Mouse (Mus musculus): ENCODE results near the gene Myod1. TPM values are rescaled to one million over a fixed set of nuclear protein-coding genes. Genes with fewer than 3 reads are reported as not detected.

Gene Myod1
- polyA plus RNA-seq, 1 experiment from 2014 or later, result 0.81 TPM

DNA sequence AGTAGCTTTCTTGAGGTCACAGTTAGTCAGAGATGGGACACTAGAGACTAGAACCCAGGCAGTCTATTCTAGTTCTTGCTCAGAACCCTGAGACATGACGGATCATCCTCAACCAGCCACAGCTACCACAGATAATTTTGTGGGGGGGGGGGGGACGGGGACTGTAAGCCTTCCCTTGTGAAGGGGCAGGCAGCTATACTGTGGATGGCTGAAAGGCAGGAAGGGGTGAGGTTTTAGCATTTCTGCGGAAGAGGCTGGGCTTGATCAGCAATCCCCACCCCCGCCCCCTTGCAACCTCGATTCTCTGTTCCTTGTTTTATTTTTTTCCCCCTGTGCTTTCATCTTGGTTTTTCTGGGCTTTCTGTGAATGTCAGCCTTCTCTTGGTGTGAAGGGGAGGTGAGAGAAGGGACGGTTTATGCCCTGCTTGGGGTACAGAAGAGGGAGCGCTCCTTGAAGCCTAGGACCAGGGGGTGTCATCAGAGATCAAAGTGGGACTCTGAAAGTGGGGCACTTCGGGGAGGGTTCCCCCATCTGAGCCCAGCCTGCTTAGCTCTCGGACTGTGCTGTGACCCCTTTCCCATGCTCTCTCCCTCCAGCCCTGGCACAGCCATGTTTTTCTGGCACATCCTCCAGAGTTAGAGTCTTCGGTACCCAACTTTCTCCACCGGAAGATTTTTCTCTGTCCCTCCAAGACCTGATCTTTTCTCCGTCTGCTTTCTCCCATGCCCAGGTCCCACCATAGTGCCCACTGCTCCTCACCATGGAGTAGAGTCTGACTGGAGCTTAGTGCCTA, 17.6 kb downstream of the Myod1 start:
- no peak overlapping the region for H3K27ac ChIP-seq
- H3K27me3 ChIP-seq (replicated peaks), result peaks cover 52% of the 10 kb centered on the region
- H3K4me2 ChIP-seq, result no peak overlapping the region
- no peaks in the 10 kb centered on the region for H3K36me3 ChIP-seq
- peaks cover 23% of the 10 kb centered on the region; the same call in 1 of the 2 replicates for H3K4me1 ChIP-seq
- H3K9ac ChIP-seq, result no peak overlapping the region
- H3K4me3 ChIP-seq (replicated peaks), result no peak overlapping the region
- WGBS, result 25% methylated on average over 12 of the region's 12 CpGs
- H3K9me3 ChIP-seq, result no peaks in the 10 kb centered on the region
- ATAC-seq (ENCODE audit: insufficient read depth, low FRiP score, low read depth), result no peak

DNA sequence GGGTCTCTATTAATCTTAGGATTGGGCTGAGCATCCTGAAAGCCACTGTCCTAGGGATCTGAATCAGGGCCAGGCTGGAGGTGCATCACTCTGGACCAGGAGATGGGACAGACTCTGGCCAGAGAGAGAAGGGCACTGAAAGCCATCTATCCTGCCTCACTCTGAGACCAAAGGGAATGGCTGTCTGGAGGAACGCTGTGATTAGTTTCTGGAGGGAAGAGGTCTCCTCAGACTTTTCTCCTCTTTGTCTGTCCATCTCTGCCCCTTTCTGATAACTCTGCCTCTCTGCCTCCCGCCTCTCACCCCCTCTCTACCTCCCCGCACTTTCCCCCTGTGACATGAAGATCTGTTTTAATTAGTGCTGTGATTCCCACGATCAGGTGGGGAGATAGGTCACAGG, 18.7 kb downstream of the Myod1 start:
- no peaks in the 10 kb centered on the region for H3K9me3 ChIP-seq
- peaks cover 23% of the 10 kb centered on the region; the same call in 1 of the 2 replicates for H3K4me1 ChIP-seq
- H3K27me3 ChIP-seq (replicated peaks), result peaks cover 63% of the 10 kb centered on the region
- no peak overlapping the region for H3K9ac ChIP-seq
- 52% methylated on average over 4 of the region's 4 CpGs for WGBS
- H3K27ac ChIP-seq, result no peak overlapping the region
- no peak for ATAC-seq (ENCODE audit: insufficient read depth, low FRiP score, low read depth)
- H3K36me3 ChIP-seq, result no peaks in the 10 kb centered on the region
- no peak overlapping the region for H3K4me3 ChIP-seq (replicated peaks)
- no peak overlapping the region for H3K4me2 ChIP-seq

DNA sequence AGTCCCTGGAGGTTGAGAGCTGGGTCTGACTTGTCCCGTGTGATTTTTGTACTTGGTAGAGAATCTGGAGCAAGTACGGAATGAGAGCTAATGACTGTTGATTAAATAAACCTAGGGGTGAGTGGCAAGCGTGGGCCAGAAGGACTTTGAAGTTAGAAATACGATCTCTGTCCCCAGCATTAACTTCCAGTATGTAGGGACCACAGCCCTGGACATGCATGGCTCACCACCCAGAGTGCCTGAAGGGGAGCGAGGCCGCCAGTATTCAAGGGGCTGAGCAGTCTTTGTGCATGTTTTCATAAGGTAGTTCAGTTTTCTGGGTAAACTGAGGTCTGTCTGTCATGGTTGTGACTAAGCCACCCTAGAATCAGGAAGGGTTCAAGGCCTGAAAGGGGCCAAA, 19.3 kb downstream of the Myod1 start:
- ATAC-seq (ENCODE audit: insufficient read depth, low FRiP score, low read depth), result no peak
- peak overlapping the region; percentile 46; the same call in 1 of the 2 replicates for H3K4me3 ChIP-seq (replicated peaks)
- peak overlapping the region; percentile 91 for H3K4me2 ChIP-seq
- no peaks in the 10 kb centered on the region for H3K9me3 ChIP-seq
- H3K36me3 ChIP-seq, result no peaks in the 10 kb centered on the region
- H3K4me1 ChIP-seq, result peaks cover 23% of the 10 kb centered on the region; the same call in 1 of the 2 replicates
- no peak overlapping the region for H3K9ac ChIP-seq
- WGBS, result 40% methylated on average over 6 of the region's 6 CpGs
- peaks cover 67% of the 10 kb centered on the region for H3K27me3 ChIP-seq (replicated peaks)
- no peak overlapping the region for H3K27ac ChIP-seq

DNA sequence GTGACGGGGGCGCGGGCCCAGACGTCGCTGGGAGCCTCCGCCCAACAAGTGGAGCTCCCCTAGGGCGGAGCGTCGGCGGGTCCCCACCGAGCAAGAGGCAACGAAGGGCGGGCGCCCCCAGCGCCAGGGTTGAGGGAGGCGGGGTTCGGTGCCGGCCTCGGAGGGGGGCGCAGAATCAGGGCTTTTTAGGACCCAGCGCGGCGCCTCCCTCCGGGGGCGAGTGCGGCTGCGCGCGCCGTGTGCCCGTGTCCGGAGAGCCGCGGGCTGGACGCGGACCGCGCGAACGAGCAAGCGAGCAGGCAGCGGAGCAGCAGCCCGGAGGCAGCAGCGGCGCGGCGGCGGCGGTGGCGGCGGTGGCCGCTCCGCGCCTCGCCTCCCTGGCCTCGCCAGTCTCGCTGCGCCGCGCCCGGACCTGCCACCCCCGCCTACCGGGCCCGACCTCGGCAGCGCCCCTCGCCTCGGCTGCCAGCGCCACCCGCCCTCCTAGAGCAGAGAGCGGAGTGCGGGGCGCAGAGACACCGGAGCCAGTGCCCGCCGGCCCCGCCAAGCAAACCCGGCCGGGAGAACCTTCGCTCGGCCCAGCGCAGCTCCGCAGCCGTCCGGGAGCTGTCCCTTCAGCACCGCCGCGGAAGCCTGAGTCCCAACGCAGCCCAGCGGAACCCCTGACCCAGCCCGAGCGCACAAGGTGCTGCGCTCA, 20.1 kb downstream of the Myod1 start, which contains the start of gene Kcnc1:
Gene Kcnc1 (plus strand): TSS at position 267 of the 697 bp plus-strand sequence.
- ATAC-seq (ENCODE audit: insufficient read depth, low FRiP score, low read depth), result peak; percentile 77; the same call in 1 of the 2 replicates
- H3K4me3 ChIP-seq (replicated peaks), result peak within 1 kb of the TSS; percentile 46
- no peak within 1 kb of the TSS for H3K9ac ChIP-seq
- under 1% methylated on average over 75 of the region's 93 CpGs for whole genome bisulfite sequencing
- no peaks in the 10 kb centered on the region for H3K9me3 ChIP-seq
- no peak within 1 kb of the TSS for H3K27ac ChIP-seq
- H3K27me3 ChIP-seq (replicated peaks), result peaks cover 67% of the 10 kb centered on the region
- H3K4me2 ChIP-seq, result peak within 1 kb of the TSS; percentile 91
- no peaks in the 10 kb centered on the region for H3K36me3 ChIP-seq
- peaks cover 23% of the 10 kb centered on the region; the same call in 1 of the 2 replicates for H3K4me1 ChIP-seq

DNA sequence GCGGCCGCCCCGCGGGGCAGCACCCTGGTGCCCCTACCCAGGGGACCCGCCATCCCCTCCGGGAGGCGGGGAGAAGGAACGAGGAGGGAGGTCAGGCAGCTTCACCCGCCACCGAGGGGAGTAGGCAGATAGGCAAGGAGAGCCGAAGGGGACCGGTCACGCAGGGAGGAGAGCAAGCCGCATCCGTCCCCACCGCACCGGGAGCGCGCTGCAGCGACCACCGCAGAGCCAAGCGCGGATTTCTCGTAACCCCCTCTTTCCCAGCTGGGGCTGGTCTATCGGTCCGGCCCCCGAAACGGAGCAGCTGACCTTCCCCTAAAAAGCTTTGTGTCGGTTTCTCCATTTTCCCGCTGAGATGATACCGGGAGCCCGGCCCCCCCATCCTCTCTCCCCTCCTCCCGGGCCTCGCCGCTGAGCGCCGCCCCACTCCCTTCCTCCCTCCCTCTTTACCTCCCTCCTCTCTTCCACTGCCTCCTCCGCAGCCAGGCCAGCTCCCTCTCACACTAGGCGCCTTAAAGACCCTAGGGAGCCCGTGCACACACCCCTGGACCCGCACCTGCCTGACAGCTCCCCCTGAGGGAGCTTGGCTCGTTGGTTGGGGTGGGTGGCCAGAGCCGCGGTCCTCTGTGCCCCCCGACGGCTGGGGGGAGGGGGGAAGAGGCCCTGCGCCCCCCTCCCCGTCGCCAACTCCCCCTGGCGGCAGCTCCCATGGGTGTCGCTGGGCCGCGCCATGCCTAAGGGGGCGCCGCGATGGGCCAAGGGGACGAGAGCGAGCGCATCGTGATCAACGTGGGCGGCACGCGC, 20.9 kb downstream of the Myod1 start:
- H3K9me3 ChIP-seq, result no peaks in the 10 kb centered on the region
- ATAC-seq (ENCODE audit: insufficient read depth, low FRiP score, low read depth), result no peak
- H3K4me1 ChIP-seq, result peaks cover 23% of the 10 kb centered on the region; the same call in 1 of the 2 replicates
- H3K4me3 ChIP-seq (replicated peaks), result peak overlapping the region; percentile 46
- no peaks in the 10 kb centered on the region for H3K36me3 ChIP-seq
- H3K27me3 ChIP-seq (replicated peaks), result peaks cover 67% of the 10 kb centered on the region
- H3K27ac ChIP-seq, result no peak overlapping the region
- H3K9ac ChIP-seq, result no peak overlapping the region
- 2% methylated on average over 62 of the region's 64 CpGs for WGBS
- H3K4me2 ChIP-seq, result peak overlapping the region; percentile 91

DNA sequence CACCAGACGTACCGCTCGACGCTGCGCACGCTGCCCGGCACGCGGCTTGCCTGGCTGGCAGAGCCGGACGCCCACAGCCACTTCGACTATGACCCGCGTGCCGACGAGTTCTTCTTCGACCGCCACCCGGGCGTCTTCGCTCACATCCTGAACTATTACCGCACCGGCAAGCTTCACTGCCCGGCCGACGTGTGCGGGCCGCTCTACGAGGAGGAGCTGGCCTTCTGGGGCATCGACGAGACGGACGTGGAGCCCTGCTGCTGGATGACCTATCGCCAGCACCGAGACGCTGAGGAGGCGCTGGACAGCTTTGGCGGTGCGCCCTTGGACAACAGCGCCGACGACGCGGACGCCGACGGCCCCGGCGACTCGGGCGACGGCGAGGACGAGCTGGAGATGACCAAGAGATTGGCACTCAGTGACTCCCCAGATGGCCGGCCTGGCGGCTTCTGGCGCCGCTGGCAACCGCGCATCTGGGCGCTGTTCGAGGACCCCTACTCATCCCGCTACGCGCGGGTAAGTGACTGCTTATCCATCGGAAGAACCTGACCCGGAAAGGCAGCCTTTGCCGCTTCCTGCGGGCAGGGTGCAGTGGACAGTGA, 21.6 kb downstream of the Myod1 start:
- ATAC-seq (ENCODE audit: insufficient read depth, low FRiP score, low read depth), result no peak
- peaks cover 23% of the 10 kb centered on the region; the same call in 1 of the 2 replicates for H3K4me1 ChIP-seq
- peaks cover 67% of the 10 kb centered on the region for H3K27me3 ChIP-seq (replicated peaks)
- H3K4me3 ChIP-seq (replicated peaks), result 0 out of 2 replicates have a peak overlapping the region, but pooled peaks have one; percentile 3
- peak overlapping the region; percentile 91; the same call in 1 of the 2 replicates for H3K4me2 ChIP-seq
- no peaks in the 10 kb centered on the region for H3K36me3 ChIP-seq
- WGBS, result 10% methylated on average over 70 of the region's 70 CpGs
- no peaks in the 10 kb centered on the region for H3K9me3 ChIP-seq
- H3K27ac ChIP-seq, result no peak overlapping the region
- no peak overlapping the region for H3K9ac ChIP-seq

DNA sequence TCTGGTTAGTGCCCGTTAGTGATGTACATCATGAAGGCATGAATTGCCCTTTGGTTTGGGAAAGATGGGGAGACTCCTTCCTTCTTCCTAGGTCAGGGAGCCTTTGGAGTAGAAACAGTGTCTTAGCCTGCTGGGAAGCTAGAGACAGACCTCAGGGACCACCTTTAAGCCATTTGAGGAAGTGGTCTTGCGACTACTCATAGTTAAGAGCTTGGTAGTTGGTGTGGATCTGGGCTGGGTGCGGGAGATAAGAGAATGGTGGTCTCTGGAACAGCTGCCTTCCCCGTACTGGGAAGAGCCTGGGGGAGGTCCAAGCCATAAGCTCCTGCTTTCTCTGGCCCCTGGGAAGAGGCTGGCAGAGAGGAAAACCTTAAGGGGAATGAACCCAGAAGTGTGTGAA, 22.3 kb downstream of the Myod1 start:
- H3K27ac ChIP-seq, result no peak overlapping the region
- peaks cover 67% of the 10 kb centered on the region for H3K27me3 ChIP-seq (replicated peaks)
- ATAC-seq (ENCODE audit: insufficient read depth, low FRiP score, low read depth), result no peak
- no peak overlapping the region for H3K9ac ChIP-seq
- H3K4me2 ChIP-seq, result no peak overlapping the region
- H3K36me3 ChIP-seq, result no peaks in the 10 kb centered on the region
- peaks cover 23% of the 10 kb centered on the region; the same call in 1 of the 2 replicates for H3K4me1 ChIP-seq
- H3K9me3 ChIP-seq, result no peaks in the 10 kb centered on the region
- H3K4me3 ChIP-seq (replicated peaks), result no peak overlapping the region
- WGBS, result 57% methylated on average over 4 of the region's 4 CpGs

DNA sequence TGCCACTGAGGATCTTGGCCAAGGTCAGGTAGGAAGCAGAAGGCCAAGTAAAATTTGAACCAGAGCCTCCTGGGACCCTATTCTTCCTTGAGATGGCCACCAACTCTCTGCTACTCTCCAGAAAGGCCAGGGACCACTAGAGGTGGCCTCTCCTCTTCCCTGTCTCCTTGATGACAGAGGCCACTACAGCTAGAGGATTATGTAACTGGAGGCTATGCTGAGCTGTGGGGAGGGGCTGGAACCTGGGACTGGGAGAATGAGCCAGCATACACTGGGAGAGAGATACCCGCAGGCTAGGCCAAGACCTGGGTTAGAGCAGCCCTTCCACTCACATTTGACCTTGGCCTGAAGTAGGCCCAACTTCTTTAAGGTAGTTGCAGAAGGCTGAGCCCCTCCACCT, 23.4 kb downstream of the Myod1 start:
- H3K27me3 ChIP-seq (replicated peaks), result peaks cover 57% of the 10 kb centered on the region
- ATAC-seq (ENCODE audit: insufficient read depth, low FRiP score, low read depth), result no peak
- 94% methylated on average over 1 of the region's 1 CpGs for WGBS

DNA sequence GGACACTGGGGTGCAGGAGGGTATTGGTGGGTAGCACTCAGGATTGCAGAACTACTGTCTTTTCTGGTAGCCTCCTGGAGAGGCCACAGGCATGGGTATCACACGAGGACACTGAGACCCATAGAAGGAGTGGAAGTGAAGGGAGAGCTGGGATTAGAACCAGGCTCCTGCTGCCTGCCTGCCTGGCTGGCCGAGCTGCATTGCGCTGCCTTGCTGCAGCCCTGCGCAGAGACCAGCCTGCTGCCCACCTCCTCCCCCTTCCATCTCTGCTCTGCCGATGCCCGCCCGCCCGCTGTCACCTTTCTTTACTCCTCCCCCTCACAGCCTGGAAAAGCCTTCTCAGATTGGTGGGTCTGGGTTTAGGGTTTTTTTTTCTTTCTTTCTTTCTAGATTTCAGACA, 24.1 kb downstream of the Myod1 start:
- 47% methylated on average over 8 of the region's 8 CpGs for WGBS
- Histone ChIP-seq H3K27me3 (replicated peaks) (peaks cover 51% of the 10 kb centered on the region), H3K27ac (no peak overlapping the region), H3K4me1 (peaks cover 23% of the 10 kb centered on the region; the same call in 1 of the 2 replicates), H3K36me3 (no peaks in the 10 kb centered on the region), H3K9me3 (no peaks in the 10 kb centered on the region), H3K4me3 (replicated peaks) (no peak overlapping the region), H3K4me2 (no peak overlapping the region), H3K9ac (no peak overlapping the region)
- ATAC-seq (ENCODE audit: insufficient read depth, low FRiP score, low read depth), result no peak

More for the DNA sequence above, 23.4 kb downstream of the Myod1 start:
- Histone ChIP-seq H3K36me3 (no peaks in the 10 kb centered on the region), H3K9me3 (no peaks in the 10 kb centered on the region), H3K4me1 (peaks cover 23% of the 10 kb centered on the region; the same call in 1 of the 2 replicates), H3K4me2 (no peak overlapping the region), H3K4me3 (replicated peaks) (no peak overlapping the region), H3K27ac (no peak overlapping the region), H3K9ac (no peak overlapping the region)

DNA sequence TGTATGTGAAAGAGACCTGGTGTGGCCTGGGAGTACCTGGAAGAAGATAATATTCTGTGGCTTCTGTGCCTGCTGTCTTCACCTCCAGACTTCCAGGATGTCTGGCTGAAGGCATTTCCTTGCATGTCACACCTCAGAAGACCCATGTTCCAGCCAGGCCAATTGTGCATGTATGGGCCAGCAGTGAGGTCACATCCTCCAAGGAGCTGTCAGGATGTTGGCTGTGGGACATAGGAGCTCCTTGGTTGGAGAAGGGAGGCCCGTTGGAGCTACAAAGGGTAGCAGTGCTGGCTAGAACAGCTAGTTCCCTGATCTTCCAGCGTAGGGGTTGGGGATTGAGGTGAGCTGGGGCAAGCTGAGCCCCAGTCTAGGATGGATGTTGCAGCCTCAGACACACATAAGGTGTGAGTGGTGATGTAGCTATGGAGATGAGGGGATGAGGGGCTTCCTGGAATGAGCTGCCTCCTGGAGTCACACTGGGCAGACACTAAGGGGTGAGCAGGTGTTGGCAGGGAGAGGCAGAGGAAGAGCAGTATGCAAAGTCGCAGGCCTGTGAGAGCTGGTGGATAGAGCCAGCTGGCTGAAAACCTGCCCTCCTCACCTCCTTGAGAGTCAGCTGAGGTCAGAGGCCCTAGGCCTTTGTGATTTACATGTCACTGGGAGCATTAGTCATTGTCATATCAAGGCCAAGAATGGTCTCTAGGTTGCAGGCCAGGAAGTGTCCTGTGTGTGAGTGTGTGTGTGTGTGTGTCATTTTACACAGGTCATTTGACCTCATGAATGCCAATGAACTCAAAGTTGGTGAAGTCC, 25.3 kb downstream of the Myod1 start:
- no peak overlapping the region for H3K27ac ChIP-seq
- H3K4me1 ChIP-seq, result peaks cover 13% of the 10 kb centered on the region; the same call in 1 of the 2 replicates
- H3K4me2 ChIP-seq, result no peak overlapping the region
- 70% methylated on average over 3 of the region's 3 CpGs for WGBS
- H3K36me3 ChIP-seq, result no peaks in the 10 kb centered on the region
- H3K9ac ChIP-seq, result no peak overlapping the region
- no peak for ATAC-seq (ENCODE audit: insufficient read depth, low FRiP score, low read depth)
- H3K4me3 ChIP-seq (replicated peaks), result no peak overlapping the region
- H3K9me3 ChIP-seq, result no peaks in the 10 kb centered on the region
- peaks cover 38% of the 10 kb centered on the region for H3K27me3 ChIP-seq (replicated peaks)

All from stomach, embryonic 15.5 days (tissue).